Mouse (Mus musculus) adrenal gland, postnatal 36 days (tissue): ENCODE results near the gene Iqce. TPM values are rescaled to one million over a fixed set of nuclear protein-coding genes. Genes with fewer than 3 reads are reported as not detected.
A peak's percentile ranks its signal among the peaks of the same experiment; 100 is the strongest.
"Not testable (repeated sequence)": the region's sequence is repeated elsewhere in the genome, so short reads cannot be mapped to it uniquely, and the experiment has no call there.

ENCODE experiments used
- DNase-seq, 2 experiments: peaks; one replicate each; pipeline ENCODE4 v3.0.0; 2021; ENCODE audit warnings: mixed read lengths in 1 of 2
- total RNA-seq, 2 experiments: library from RNA; stranded (reverse); gene quantifications; 2 replicates each; pipeline ENCODE4 v1.2.3; 2021

The Iqce gene
- total RNA-seq, 2 experiments from 2014 or later: 18.6 to 19.7 TPM

DNA sequence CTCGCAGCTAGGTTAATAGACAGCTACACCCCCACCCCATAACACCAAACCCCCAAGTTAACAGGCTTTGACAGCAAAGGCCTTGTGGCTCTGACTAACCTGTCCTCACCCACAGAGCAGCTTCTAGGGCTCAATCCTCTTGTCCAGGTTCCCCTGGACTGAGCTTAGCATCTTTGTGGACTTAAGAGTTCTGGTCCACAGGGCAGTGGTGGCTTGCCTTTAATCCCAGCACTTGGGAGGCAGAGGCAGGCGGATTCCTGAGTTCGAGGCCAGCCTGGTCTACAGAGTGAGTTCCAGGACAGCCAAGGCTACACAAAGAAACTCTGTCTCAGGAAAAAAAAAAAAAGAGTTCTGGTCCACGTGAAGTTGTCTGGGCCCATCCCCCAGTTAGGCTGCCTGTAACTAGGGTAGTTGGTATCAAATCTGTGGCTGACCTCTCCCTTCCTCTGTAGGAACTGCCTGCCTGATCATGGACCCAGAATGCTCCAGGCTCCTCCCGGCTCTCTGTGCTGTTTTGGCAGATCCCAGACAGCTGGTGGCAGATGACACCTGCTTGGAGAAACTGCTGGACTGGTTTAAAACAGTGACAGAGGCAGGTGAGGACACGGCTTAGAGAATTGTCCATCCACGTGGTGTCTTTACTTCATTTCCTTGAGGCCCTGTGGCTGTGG lies 3.5 kb upstream of the Iqce start:
- no peak for DNase-seq

DNA sequence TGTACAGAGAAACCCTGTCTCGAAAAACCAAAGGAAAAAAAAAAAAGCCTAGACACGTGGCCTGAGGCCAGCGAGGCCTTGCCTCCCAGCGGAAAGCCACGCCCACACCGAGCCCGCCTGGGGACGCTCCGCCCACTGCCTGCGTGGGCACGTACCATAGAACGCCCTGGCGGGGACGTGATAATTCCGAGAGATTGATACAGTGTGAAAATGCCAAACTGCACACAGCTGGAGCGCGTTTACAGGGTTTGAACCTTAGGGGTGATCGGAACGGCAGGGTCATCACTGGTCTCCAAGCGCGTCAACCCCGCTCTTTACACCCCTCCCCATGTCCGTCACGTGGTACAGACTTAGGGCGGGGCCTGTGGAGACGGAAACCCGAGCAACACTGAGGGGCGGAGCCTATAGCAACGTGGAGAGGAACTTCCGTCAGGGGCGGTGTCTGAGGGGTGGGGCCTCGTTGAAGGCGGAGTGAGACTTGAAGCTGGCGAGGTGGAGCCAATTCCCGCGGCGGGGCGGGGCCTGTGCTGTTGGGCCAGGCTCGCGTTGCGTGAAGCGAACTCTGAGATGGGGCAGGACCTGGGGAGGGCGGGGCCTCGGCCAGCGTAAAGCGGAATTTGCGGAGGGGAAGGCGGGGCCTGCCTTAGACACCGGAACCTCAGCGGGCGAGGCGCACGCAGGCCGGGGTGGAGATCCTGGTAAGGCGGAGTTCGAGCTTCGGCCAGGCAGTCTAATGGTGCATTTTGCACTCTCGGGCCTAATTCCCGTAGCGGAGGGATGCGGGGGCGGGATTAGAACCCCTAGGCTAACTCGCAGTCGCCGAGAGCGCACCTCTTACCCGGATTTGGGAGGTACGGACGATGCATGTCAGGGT lies 2.4 kb upstream of the Iqce start, which contains the start of gene Brat1:
Brat1 (plus strand) TSS at position 634 of the 874 bp plus-strand sequence.
- DNase-seq: peak; percentile 100

DNA sequence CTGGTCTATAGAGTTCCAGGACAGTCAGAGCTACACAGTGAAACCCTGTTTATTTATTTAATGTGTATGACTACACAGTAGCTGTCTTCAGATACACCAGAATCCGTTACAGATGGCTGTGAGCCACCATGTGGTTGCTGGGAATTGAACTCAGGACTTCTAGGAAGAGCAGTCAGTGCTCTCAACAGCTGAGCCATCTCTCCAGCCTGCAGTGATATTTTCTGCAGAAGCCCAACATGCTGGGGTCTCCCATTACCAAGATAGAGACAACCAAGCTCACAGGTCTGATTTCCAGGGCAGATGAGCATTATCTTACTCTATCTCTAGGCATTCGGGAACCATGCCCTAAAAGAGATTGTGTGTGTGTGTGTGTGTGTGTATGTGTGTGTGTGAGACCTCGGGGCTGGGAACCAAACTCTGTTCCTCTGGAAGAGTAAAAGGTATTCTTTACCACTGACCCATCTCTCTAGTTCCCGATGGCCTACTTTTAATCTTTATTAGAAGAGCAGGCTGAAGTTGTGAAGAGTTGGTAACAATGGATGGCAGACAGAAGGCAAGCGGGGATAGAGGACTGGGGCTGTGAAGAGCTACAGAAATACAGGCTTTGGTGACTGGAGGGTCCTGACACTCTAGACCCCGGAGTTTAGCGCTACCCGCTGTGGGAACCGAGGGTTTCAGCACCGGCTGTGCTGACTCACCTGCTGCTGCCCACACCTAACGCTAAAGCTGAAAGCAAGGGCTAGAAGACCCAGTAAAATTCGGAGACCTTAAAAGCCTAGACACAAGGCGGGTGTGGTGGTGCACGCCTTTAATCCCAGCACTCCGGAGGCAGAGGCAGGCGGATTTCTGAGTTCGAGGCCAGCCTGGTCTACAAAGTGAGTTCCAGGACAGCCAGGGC lies 1.6 kb upstream of the Iqce start:
- DNase-seq: peak in 1 of 2 experiments; percentile 25

DNA sequence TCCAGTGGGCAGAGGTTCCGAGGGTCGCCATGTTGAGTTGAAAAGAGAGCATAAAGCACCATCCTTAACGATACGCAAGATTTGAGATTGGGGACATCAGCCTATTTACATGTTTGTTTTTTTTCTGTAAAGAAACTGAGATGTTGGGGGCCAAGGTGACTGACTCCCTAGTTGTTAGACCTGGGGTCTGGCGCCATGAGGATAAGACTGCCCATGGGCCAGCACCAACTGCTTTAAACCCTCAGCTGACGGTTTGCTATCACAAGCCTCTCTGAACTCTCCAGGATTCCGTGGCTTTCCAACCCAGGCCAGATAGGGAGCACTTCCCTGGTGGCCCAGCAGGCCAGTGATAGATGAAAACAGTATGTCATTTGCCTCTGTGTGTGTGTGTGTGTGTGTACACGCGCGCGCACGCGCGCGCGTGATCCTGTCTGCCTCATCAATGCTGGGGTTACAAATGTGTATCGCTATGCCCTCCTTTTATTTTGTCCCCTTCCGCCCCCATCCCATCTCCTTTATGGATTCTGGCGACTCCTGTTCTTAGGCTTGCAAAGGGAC lies 519 bp upstream of the Iqce start:
- no peak for DNase-seq

DNA sequence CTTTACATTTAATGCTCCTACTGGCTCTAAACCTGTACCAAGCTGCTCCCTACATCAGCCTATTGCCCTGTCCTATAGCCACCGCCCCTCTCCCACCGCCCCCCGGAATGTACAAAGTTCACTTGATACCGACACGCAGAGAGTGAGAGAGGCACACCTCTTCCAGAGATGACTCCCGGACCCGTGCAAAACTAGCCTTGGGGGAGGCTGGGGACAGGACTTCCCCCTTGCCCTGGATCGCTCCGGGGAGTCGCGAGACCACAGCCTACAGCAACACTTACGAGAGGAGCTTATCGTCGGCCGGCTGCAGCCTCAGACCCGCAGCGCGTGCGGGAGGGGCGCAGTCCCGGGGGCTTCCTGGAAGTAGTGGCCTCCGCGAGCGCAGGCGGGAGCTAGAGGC lies 517 bp downstream of the Iqce start:
- no peak for DNase-seq

DNA sequence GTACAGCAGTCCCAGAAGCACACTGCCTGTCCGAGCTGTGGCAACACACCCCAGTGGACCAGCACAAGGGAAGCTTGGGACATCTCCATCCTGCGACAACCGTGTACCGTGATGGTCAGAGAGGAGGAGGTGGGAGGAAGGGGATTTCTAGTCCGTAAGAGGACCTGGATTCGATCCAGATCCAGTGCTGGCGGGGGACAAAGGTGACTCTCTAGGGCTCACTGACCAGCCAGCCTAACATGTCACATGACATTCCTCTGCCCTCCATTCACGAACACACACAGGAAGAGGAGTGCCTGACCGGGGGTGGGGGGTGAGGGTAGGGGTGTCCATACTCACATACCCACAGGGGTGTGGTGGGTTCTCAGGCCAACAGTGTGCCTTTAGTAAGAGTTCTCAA lies 2.4 kb downstream of the Iqce start:
- DNase-seq: no peak

DNA sequence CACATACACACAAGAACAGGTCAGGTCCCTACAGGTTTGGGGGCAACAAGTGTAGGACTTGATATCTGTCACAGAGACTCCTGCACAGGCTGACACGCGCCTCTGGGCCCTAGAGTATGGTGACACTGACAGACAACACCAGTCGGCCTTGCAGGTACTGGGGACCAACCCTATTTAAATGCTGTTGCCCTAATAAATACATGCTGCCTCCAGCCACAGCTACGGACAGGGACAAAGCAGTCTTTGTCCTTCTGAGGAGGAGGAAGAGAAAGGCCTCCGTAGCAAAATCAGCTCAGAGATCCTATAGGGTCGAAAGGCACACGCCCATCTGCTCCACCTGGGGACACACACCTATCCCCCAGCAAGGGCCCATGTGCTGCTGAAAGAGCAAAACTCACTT lies 6.2 kb downstream of the Iqce start:
- no peak for DNase-seq

DNA sequence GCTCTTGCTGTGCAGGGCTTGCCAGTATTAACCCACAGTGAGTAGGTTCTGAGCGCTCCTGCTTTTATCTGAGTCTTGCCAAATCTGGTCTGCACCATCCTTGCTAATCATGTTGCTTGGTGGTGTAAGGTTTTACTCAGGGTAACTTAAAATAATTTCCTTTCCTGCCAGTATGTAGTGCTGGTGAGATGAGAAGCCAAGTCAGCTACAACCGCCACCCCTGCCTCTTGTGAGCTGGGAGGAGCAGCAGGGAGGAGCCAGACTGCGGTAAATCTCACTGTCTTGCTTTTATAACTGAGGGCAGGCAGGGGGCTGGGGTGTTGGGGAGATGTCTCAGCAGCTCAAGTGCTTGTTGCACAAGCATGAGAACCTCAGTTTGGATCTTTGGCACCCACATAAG lies 13.7 kb downstream of the Iqce start:
- no peak for DNase-seq

DNA sequence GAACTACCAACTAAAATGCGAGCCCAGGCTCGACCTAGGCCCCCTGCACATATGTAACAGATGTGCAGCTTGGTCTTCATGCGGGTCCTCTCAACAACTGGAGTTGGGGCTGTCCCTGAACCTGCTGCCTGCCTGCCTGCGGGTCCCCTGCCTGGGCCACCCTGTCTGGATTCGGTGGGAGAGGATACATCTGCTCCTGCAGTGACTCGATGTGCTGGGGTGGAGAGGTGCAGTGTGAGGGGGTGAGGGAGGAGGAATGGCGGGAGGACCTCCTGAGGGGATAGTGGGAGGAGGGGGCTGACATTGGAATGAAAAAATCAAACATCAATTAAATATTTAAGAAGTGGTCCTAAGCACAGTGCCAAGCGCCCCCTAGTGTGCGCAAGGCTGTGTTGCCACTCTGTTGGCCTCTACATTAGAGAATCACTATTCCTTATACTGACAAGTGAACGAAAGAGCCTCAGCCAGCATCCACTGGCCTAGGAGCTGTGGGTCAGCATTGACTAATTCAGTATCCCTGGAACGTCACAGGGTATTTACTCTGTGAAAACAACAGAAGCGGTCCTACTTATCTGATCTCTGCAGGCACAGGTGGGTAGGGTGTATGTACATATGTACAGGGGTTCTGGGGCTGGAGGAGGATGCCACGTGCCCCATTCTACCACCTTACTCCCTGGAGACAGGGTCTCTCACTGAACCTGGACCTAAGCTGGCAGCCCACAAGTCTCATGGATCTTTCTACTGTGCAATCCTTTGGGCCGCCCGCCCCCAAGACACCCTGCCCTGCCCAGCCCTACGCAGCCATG lies 17.6 kb downstream of the Iqce start:
- peak; percentile 37 to 58 for DNase-seq

DNA sequence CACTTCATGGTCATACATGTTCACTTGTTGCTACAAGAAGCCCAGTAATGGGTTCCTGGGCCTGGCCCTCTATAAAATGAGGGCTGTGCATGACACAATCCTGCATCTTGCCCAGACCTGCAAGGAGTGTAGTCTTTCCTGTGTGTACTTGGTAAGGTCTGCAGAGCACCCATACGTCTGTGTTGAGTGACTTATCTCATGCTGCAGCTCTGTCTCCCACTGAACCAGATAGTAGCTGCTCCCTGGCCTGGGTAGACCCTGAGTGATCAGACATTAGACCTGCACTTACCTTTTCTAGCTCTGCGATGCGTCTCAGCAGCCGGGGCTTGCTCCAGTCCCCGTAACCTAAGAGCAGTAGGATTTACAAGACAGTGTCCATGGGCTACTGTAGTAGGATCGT lies 20.1 kb downstream of the Iqce start:
- DNase-seq: no peak

DNA sequence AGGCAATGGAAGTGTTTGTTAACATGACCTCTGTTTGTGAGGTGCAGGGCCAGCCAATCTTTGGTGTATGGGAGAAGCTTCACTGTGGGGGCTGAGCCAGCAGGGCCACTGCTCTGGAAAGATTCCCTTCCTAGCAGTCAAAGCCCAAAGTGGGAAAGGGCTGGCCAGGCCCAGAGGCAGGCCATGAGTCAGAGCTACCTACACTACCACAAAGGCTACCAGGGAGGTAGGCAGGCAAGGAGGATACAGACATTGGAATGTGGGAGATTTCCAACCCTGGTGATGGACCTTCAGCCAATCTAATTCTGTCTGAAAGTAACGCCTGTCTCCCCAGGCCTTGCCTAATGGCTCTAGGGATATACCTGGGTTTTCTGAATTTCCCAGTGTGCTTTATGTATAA lies 21.2 kb downstream of the Iqce start:
- no peak for DNase-seq

DNA sequence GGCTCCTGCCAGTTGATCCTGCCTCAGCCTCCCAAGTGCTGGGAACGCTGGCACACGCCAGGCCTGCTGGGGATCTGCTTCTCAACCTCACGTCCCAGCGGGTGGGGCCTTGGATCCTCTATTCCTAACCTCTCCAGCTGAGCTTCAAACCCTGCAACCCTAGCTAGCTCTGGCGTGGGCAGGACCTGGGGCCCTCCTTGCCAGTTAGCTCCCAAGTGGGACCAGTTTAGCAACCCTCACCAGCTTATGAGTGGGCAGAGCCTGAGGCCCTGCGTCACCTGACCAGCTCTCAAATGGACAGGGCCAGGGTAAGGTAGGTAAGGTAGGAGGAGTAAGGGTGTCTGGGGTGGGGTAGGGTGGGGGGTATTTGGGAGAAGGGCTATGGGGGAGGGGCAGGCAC lies 22.1 kb downstream of the Iqce start:
- DNase-seq: no peak

DNA sequence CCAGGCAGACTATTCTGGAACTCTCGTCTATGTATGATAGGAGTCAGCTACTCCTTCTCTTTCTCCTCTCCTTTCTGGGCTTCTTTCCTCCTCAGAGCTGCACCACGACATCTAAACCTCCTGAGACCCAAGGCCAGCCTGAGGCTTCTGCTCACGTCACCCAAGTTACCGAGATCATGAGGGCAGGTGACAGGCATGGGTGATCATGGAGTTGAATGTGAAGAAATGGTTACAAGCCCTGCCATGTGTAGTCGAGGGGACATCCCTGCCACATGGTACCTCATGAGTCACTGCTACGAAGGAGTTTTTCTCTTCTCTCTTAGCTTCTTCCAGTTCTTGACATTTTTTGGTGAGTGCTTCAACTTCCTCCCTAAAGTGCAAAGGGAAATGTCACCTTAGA lies 25.0 kb downstream of the Iqce start:
- DNase-seq: no peak

DNA sequence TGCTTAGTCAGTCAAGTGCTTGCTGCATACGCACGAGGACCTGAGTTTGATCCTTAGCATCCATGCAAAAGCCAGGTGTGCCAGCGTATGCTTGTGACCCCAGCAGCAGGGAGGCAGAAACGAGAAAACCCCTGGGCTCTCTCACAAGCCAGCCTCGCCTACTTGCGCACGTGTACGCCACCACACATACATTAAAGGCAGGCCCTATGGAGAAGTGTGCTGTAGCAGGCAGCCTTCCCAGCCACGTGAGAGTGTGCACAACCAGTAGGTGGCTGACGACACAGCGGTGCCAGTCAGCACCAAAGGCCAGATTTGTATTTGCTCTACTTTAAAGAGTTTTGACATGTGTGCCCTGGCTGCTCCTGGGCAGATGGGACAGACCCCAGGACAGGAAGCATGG lies 26.5 kb downstream of the Iqce start:
- DNase-seq: no peak

DNA sequence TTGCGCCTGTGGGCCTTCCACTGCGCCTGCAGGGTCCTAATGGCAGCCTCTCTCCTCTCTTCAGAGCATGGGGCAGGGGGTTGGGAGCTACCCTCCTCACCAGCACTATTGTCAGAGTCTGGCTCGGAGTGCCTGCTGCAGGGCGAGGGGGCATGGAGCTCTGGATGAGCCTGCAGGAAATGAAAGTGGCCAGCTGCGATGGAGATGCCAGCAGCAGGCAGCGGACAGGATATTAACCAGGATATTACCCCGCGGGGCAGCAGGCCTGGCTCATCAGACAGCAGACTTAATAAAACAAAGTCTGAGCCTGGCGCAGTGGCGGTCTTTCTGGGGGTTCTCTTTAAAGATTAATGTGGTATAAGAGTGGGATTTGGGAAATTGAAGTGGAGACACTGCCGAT lies 27.1 kb downstream of the Iqce start:
- no peak for DNase-seq

DNA sequence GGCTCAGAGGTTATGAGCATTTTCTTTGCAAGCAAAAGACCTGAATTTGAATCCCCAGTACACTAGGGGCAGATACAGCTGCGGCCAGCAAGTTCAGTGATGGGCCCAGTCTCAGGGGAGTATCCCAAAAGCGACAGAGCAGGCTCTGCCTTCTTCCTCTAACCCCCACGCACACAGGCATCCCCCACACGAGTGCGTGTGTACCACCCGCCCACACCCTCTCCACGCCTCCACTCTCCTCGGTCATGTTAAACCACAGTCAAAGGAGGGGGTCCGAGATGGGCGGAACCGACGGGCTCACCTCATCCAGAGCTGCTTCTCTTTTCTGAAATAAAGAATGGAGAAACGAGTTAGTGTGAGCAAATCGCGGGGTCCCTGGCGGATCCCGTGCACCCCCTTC lies 28.1 kb downstream of the Iqce start:
- no peak for DNase-seq

DNA sequence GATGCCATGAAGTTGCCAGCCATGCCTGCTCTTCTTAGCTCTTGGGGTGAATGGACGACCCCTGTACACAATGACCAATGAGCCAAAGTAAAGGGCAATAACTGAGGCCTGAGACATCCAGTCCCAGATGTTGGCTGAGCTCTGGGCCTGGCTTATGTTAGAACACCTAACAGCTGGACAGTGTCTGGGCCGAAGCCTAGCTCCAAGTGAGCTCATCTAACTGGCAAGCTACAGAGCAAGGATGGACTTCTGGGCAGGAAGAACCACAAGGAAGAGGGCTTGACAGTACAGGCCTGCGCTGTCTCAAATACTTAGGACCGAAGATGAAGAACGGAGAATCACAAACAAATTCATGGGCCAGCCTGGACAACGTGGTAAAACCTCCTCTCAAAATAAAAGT lies 29.6 kb downstream of the Iqce start:
- DNase-seq: not testable (repeated sequence)

DNA sequence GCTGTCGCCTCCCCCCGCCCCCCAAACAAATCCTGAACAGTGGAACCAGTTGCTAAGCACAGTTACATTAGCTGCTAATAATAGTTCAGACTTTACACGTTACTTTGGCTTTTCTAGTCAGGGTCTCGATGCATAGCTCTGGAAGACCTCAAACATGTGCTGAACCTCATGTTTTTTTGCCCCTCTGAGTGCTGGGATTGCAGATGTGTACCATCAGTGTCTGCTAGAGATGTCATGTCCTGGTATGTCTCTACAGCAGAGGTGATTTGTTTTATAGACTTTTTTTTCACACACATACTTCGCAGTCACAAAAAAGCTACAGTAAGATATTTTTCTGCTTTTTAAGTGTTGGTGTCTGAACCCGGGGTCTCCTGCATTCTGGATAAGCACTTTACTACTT lies 30.1 kb downstream of the Iqce start:
- no peak for DNase-seq

DNA sequence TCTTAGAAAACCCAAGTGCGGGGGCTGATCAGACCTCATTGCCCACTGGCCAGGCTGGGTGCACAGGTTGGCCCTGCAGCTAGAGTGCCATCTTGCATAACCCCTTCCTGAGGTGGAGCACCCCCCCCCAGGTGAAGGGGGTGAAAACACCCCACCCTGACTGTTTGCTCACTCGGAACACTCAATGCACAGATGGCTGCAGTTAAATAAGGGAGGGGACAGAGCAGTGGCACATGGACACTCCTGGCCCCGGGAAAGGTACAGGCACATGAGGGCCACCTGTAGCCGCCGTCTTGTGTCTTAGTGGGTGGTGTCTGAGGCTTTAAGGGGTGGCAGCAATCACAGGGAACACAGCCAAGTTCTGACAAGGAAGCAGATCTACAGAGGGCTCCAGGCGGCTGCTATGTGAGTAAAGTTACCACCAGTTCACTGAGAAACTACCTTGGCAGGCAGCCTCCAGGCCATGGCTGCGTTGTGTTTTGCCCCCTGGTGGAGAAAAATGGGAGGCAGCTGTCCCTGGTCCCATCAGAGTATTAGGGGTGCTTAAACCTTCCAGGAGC lies 38.5 kb downstream of the Iqce start:
- DNase-seq: peak; percentile 76 to 85

DNA sequence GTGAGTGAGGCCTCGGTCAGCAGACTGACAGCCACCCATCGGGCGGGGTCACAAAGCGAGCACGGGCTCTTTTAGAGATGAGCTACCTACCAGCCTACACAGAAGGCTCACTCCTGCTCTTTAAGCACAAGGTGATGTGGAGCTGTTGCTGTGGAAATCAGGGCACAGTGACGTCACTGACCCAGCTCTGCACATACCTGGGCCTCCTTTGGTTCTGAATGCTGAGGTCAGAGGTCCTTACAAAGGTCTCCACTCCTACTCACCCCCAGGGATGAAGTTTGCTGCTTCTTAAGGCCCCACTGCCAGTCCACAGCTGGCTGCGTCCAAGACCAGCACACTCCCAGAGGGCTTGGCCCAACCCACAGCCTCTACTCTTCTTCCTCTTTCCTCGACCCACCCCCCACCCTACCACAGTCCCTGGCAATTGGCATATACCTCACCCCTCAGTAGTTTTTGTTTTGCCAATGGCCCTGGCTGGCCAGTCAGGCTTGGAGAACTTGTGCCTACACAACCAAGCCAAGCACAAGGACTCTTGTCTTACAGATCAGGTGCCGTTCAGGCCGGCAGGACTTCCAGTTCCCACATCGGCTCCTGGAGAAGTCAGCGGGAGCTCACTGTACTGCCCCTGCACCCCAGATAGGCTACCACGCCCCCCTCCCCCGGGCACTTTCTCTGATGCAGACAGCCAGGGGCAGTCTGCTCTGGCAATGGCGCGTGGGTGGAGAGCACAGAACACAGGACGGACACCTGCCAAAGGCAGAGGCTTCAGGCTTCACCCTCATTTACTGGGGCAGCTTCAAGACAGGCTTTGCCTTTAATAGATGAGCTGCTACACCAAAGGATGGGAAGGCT lies 39.2 kb downstream of the Iqce start:
- DNase-seq: no peak
